Mouse (Mus musculus) ES-E14 (cell line): ENCODE data around the gene Slc25a13. TPM values are rescaled to one million over a fixed set of nuclear protein-coding genes. Genes with fewer than 3 reads are reported as not detected.
A peak's percentile ranks its signal among the peaks of the same experiment; 100 is the strongest.

Experiments used
- DNase-seq: peaks from one replicate; pipeline ENCODE4 v3.0.0-alpha.2; 2013; ENCODE audit warnings: low read depth, low spot score
- H3K27ac ChIP-seq: 2 replicates; pipeline ENCODE4 v1.5.1; 2012; ENCODE audit warnings: low read depth, mild to moderate bottlenecking, low read length, moderate library complexity, mixed read lengths; ENCODE audit not compliant: poor library complexity, insufficient read depth, severe bottlenecking
- H3K36me3 ChIP-seq: 2 replicates; pipeline ENCODE4 v1.6.1; 2012; ENCODE audit warnings: mild to moderate bottlenecking, low read length, moderate library complexity, mixed read lengths; ENCODE audit not compliant: control insufficient read depth, poor library complexity, insufficient read depth, severe bottlenecking
- H3K4me1 ChIP-seq, 2 experiments: fragments of 150-350 bp in 1 of 2; sonication (generic) in 1 of 2; 2 replicates each; pipeline ENCODE4 v1.6.1; 2012; ENCODE audit warnings: low read length in 2 of 2, mild to moderate bottlenecking in 1 of 2, mixed read lengths in 1 of 2; ENCODE audit not compliant: control insufficient read depth in 2 of 2, insufficient read depth in 2 of 2, poor library complexity in 1 of 2
- H3K4me3 ChIP-seq, 2 experiments: fragments of 150-350 bp in 1 of 2; sonication (generic) in 1 of 2; 2 replicates each; pipeline ENCODE4 v1.5.1; 2012; ENCODE audit warnings: low read length in 2 of 2, low read depth in 1 of 2, mild to moderate bottlenecking in 1 of 2, mixed read lengths in 1 of 2; ENCODE audit not compliant: insufficient read depth in 1 of 2, poor library complexity in 1 of 2, severe bottlenecking in 1 of 2
- H3K9ac ChIP-seq: 2 replicates; pipeline ENCODE4 v1.6.1; 2012; ENCODE audit warnings: low read depth, mild to moderate bottlenecking, low read length, mixed read lengths; ENCODE audit not compliant: poor library complexity, insufficient read depth, severe bottlenecking
- H3K9me3 ChIP-seq: fragments of 150-350 bp; sonication (generic); 2 replicates; pipeline ENCODE4 v1.6.1; 2012; ENCODE audit warnings: low read depth, mild to moderate bottlenecking, low read length; ENCODE audit not compliant: control insufficient read depth, insufficient read depth
- CHD2 ChIP-seq: IDR thresholded peaks from 2 replicates; pipeline ENCODE4 v1.6.1; 2014; ENCODE audit warnings: mild to moderate bottlenecking, low read depth, low read length, inconsistent platforms
- HCFC1 ChIP-seq: IDR thresholded peaks from 2 replicates; pipeline ENCODE4 v1.6.1; 2012; ENCODE audit warnings: low read length, inconsistent platforms, borderline replicate concordance; ENCODE audit not compliant: insufficient read depth
- MAFK ChIP-seq: IDR thresholded peaks from 2 replicates; pipeline ENCODE4 v1.6.1; 2014; ENCODE audit warnings: mild to moderate bottlenecking, low read depth, low read length, inconsistent platforms; ENCODE audit not compliant: insufficient read depth
- ZC3H11A ChIP-seq: IDR thresholded peaks from 2 replicates; pipeline ENCODE4 v1.6.1; 2012; ENCODE audit warnings: low read depth, mild to moderate bottlenecking, inconsistent platforms, low read length, borderline replicate concordance
- ZNF384 ChIP-seq: IDR thresholded peaks from 2 replicates; pipeline ENCODE4 v1.6.1; 2012; ENCODE audit warnings: low read depth, low read length, inconsistent platforms
- in situ Hi-C, 2 experiments: fragments of 600-800 bp; cut with MboI; formaldehyde crosslinking; loops; one replicate each; pipeline ENCODE4 v1.15.1; 2025; ENCODE audit warnings: low sequenced_read_pairs in 2 of 2, inconsistent platforms in 1 of 2; ENCODE audit not compliant: unreplicated experiment in 2 of 2
- total RNA-seq: library from RNA; depleted of rRNA; stranded (reverse); fragments of 300-350 nt; gene quantifications from 2 replicates; pipeline ENCODE4 v1.2.3, GENCODE M21; 2012; rRNA removed

The Slc25a13 gene
- 36.7 and 53.5 TPM in 2 replicates for total RNA-seq

GRCm38 (mm10) chr6:6216507-6217285 lies at the start of gene Slc25a13:
Slc25a13 (minus strand) TSS chr6:6217173.
- DNase-seq: no peak
- Histone ChIP-seq H3K4me1 (peaks cover 2 to 4% of the 10 kb centered on the region in 2 experiments; a peak in 2 of 4 replicates), H3K9ac (peak within 1 kb of the TSS; percentile 94), H3K4me3 (peak within 1 kb of the TSS; percentile 82 to 97), H3K36me3 (no peaks in the 10 kb centered on the region), H3K9me3 (no peaks in the 10 kb centered on the region), H3K27ac (peak within 1 kb of the TSS; percentile 69)
- TF ChIP-seq ZC3H11A (no peak), CHD2 (peak; percentile 16; the same call in 1 of the 2 replicates)
- in situ Hi-C loops: no loop called here

GRCm38 (mm10) chr6:6265761-6266160 lies 48.8 kb upstream of the Slc25a13 start:
- TF ChIP-seq ZNF384 (no peak), MAFK (no peak), CHD2 (no peak), ZC3H11A (no peak), HCFC1 (no peak)
- in situ Hi-C loops: no loop called here
- Histone ChIP-seq H3K9ac (no peak overlapping the region), H3K4me3 (no peak overlapping the region), H3K9me3 (no peaks in the 10 kb centered on the region), H3K27ac (no peak overlapping the region), H3K4me1 (no peaks in the 10 kb centered on the region), H3K36me3 (no peaks in the 10 kb centered on the region)
- DNase-seq: no peak

- no peak overlapping the region for H3K27ac ChIP-seq
- no peak for DNase-seq
- H3K9me3 ChIP-seq: no peaks in the 10 kb centered on the region
- in situ Hi-C loops: no loop called here
- TF ChIP-seq ZNF384 (no peak), HCFC1 (no peak), CHD2 (no peak), ZC3H11A (no peak), MAFK (no peak)
- no peak overlapping the region for H3K4me3 ChIP-seq
- H3K36me3 ChIP-seq: no peaks in the 10 kb centered on the region
- no peak overlapping the region for H3K9ac ChIP-seq
- H3K4me1 ChIP-seq: no peaks in the 10 kb centered on the region
Observed at GRCm38 (mm10) chr6:6263293-6263911, 46.4 kb upstream of the Slc25a13 start.

GRCm38 (mm10) chr6:6260917-6261316 lies 43.9 kb upstream of the Slc25a13 start:
- Histone ChIP-seq H3K27ac (no peak overlapping the region), H3K9ac (no peak overlapping the region), H3K4me3 (no peak overlapping the region), H3K9me3 (no peaks in the 10 kb centered on the region), H3K36me3 (no peaks in the 10 kb centered on the region), H3K4me1 (no peaks in the 10 kb centered on the region)
- DNase-seq: no peak
- in situ Hi-C loops: no loop called here
- TF ChIP-seq ZC3H11A: no peak
